In the genomic region with DNA sequence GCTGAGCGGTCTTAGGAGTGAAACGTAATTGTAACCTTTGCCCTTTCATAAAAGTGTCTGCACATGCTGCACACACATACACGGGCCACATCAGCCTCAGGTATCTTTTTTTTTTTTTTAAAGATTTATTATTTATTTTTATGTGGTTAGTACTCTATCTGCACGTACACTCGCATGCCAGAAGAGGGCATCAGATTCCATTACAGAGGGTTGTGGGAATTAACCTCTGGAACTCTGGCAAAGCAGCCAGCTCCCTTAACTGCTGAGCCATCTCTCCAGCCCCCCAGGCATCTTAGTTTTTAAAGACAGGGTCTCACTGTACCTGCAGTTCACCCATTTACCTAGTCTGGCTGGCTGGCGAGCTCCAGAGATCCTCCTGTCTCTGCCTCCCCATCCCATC, we compare ENCODE assay signal across 15 mouse cellular contexts. TPM values are rescaled to one million over a fixed set of nuclear protein-coding genes. Genes with fewer than 3 reads are reported as not detected.
A peak's percentile ranks its signal among the peaks of the same experiment; 100 is the strongest.
DNase-seq lines count a peak whose midpoint lies in the region; ATAC-seq and TF ChIP-seq lines count a peak whose summit lies in the region.
"Had no signal": no experiment of that assay in that cellular context is flagged by ENCODE, and none has a peak within 500 bp of the region (broad histone marks: within the 10 kb centered on the region; RNA-seq: fewer than 3 reads in every experiment).

No protein-coding gene starts in this region.

- TF ChIP-seq CTCF in embryonic fibroblast, embryonic 13.5 days (IDR thresholded peaks at IDR 0.05; ENCODE audit: borderline replicate concordance, insufficient read depth, low read length), result no peak

- 91% methylated on average over 6 of the region's 6 CpGs for WGBS in heart, embryonic 15.5 days
- WGBS in lung, embryonic 16.5 days, result 83% methylated on average over 6 of the region's 6 CpGs
- 84% methylated on average over 6 of the region's 6 CpGs for WGBS in stomach, embryonic 16.5 days

- no peak overlapping the region for H3K9ac ChIP-seq in heart, embryonic 15.5 days
- no peak overlapping the region; the same call in 1 of the 2 replicates for H3K9ac ChIP-seq in lung, embryonic 16.5 days (ENCODE audit: low read length)
- 0 out of 2 replicates have a peak overlapping the region, but pooled peaks have one; percentile 64 for H3K9ac ChIP-seq in stomach, embryonic 16.5 days (ENCODE audit: low read length)
- H3K9ac ChIP-seq: forebrain, embryonic 15.5 days; hindbrain, embryonic 15.5 days; neural tube, embryonic 13.5 days had no signal

- no peaks in the 10 kb centered on the region for H3K27me3 ChIP-seq in heart, embryonic 15.5 days
- no peaks in the 10 kb centered on the region for H3K27me3 ChIP-seq in lung, embryonic 16.5 days (ENCODE audit: control insufficient read depth, insufficient read depth, low read depth, low read length)
- no peaks in the 10 kb centered on the region for H3K27me3 ChIP-seq in stomach, embryonic 16.5 days (ENCODE audit: control insufficient read depth, insufficient read depth, low read length)
- H3K27me3 ChIP-seq: forebrain, embryonic 15.5 days; hindbrain, embryonic 15.5 days; neural tube, embryonic 13.5 days; Patski had no signal

- TF ChIP-seq POLR2A in embryonic fibroblast, embryonic 13.5 days (IDR thresholded peaks at IDR 0.05; ENCODE audit: low read depth, low read length), result no peak

- H3K4me3 ChIP-seq in heart, embryonic 15.5 days, result no peak overlapping the region
- no peak overlapping the region for H3K4me3 ChIP-seq in lung, embryonic 16.5 days (ENCODE audit: low read length)
- H3K4me3 ChIP-seq in embryonic fibroblast, embryonic 13.5 days (ENCODE audit: insufficient read depth, low read length), result no peak overlapping the region
- no peak overlapping the region for H3K4me3 ChIP-seq in stomach, embryonic 16.5 days (replicated peaks; ENCODE audit: low read length)
- H3K4me3 ChIP-seq: forebrain, embryonic 15.5 days; hindbrain, embryonic 15.5 days; neural tube, embryonic 13.5 days had no signal

- no peak for ATAC-seq in heart, embryonic 15.5 days (replicated peaks; ENCODE audit: insufficient number of reproducible peaks, insufficient read depth, low FRiP score, low read depth)
- ATAC-seq in lung, embryonic 16.5 days (ENCODE audit: low read depth), result no peak
- ATAC-seq in stomach, embryonic 16.5 days (ENCODE audit: insufficient read depth, low FRiP score), result no peak
- no peak for ATAC-seq in megakaryocyte, adult 5-6 weeks (ENCODE audit: poor library complexity, severe bottlenecking)
- ATAC-seq in erythroid progenitor cell, adult 5-6 weeks (replicated peaks; ENCODE audit: low FRiP score, poor library complexity, severe bottlenecking), result no peak
- ATAC-seq: forebrain, embryonic 15.5 days had no signal

- H3K9me3 ChIP-seq in heart, embryonic 15.5 days (replicated peaks), result no peaks in the 10 kb centered on the region
- H3K9me3 ChIP-seq in lung, embryonic 16.5 days (ENCODE audit: control insufficient read depth, low read length), result no peaks in the 10 kb centered on the region
- no peaks in the 10 kb centered on the region for H3K9me3 ChIP-seq in stomach, embryonic 16.5 days (replicated peaks; ENCODE audit: control insufficient read depth, low read length)
- H3K9me3 ChIP-seq: forebrain, embryonic 15.5 days; hindbrain, embryonic 15.5 days; neural tube, embryonic 13.5 days had no signal

- H3K4me2 ChIP-seq in heart, embryonic 15.5 days, result no peak overlapping the region
- H3K4me2 ChIP-seq in lung, embryonic 16.5 days (ENCODE audit: low read depth, low read length), result no peak overlapping the region
- H3K4me2 ChIP-seq in stomach, embryonic 16.5 days (ENCODE audit: low read depth, low read length), result peak overlapping the region; percentile 55; the same call in 1 of the 2 replicates
- H3K4me2 ChIP-seq: forebrain, embryonic 15.5 days; hindbrain, embryonic 15.5 days had no signal

- no peak for DNase-seq in heart, postnatal 4 days
- DNase-seq in lung, postnatal 36 days, result no peak
- DNase-seq: adrenal gland, postnatal 14 days; cerebellum, adult 11 months; kidney, postnatal 4 days had no signal

- 0 out of 2 replicates have a peak overlapping the region, but pooled peaks have one; percentile 51 for H3K27ac ChIP-seq in heart, embryonic 15.5 days
- H3K27ac ChIP-seq in lung, embryonic 16.5 days (ENCODE audit: low read length), result peak overlapping the region; percentile 65
- peak overlapping the region; percentile 56 for H3K27ac ChIP-seq in embryonic fibroblast, embryonic 13.5 days (ENCODE audit: insufficient read depth, low read length)
- H3K27ac ChIP-seq in stomach, embryonic 16.5 days (ENCODE audit: low read length), result peak overlapping the region; percentile 82
- H3K27ac ChIP-seq: forebrain, embryonic 15.5 days; hindbrain, embryonic 15.5 days; neural tube, embryonic 13.5 days had no signal

- H3K4me1 ChIP-seq in heart, embryonic 15.5 days (replicated peaks), result peaks cover 25% of the 10 kb centered on the region
- peaks cover 13% of the 10 kb centered on the region; the same call in 1 of the 2 replicates for H3K4me1 ChIP-seq in lung, embryonic 16.5 days (replicated peaks; ENCODE audit: control insufficient read depth, insufficient read depth, low read length)
- peaks cover 14% of the 10 kb centered on the region; the same call in 1 of the 2 replicates for H3K4me1 ChIP-seq in embryonic fibroblast, embryonic 13.5 days (ENCODE audit: control insufficient read depth, insufficient read depth, low read length)
- H3K4me1 ChIP-seq in stomach, embryonic 16.5 days (ENCODE audit: control insufficient read depth, insufficient read depth, low read length), result peaks cover 20% of the 10 kb centered on the region

- H3K36me3 ChIP-seq in heart, embryonic 15.5 days, result peaks cover 51% of the 10 kb centered on the region
- peaks cover 46% of the 10 kb centered on the region for H3K36me3 ChIP-seq in lung, embryonic 16.5 days (ENCODE audit: control insufficient read depth, insufficient read depth, low read length)
- peaks cover 53% of the 10 kb centered on the region for H3K36me3 ChIP-seq in stomach, embryonic 16.5 days (ENCODE audit: control insufficient read depth, insufficient read depth, low read length)

RNA-seq across cellular contexts. Expression of a gene that starts 11.9 kb away (rescaled TPM):
- 23.9 and 31.7 TPM in 2 replicates for polyA plus RNA-seq in heart, embryonic 15.5 days (2015; fragmentation: Nextera tagmentation; extraction: Ambion mirVana)
- 10 to 100 TPM; 87.1 to 88.2 TPM for total RNA-seq in heart, postnatal 4 days (2021)
- 56.5 and 65.8 TPM in 2 replicates for polyA plus RNA-seq in lung, embryonic 16.5 days (2015; fragmentation: Nextera tagmentation; extraction: Ambion mirVana)
- 118 and 155 TPM in 2 replicates for polyA plus RNA-seq in embryonic fibroblast, embryonic 13.5 days (2011; ENCODE audit: insufficient read length, low read depth, missing spikeins)
- 66.9 and 81.6 TPM in 2 replicates for polyA plus RNA-seq in stomach, embryonic 16.5 days (2015; fragmentation: Nextera tagmentation; extraction: Ambion mirVana)
- total RNA-seq in megakaryocyte, adult 5-6 weeks (2015), result 1.5 and 1.9 TPM in 2 replicates
- 4.8 and 5.6 TPM in 2 replicates for total RNA-seq in megakaryocyte, adult 5-6 weeks (2017)
- total RNA-seq in erythroid progenitor cell, adult 5-6 weeks (2015; ENCODE audit: low replicate concordance), result 1.1 TPM in 1 of 2 replicates, not detected in the other
- total RNA-seq in erythroid progenitor cell, adult 5-6 weeks (2017; ENCODE audit: low replicate concordance), result 0.23 and 2.6 TPM in 2 replicates

RNA-seq across cellular contexts. Expression of a gene that starts 22.4 kb away (rescaled TPM):
- polyA plus RNA-seq in heart, embryonic 15.5 days (2015; fragmentation: Nextera tagmentation; extraction: Ambion mirVana), result 0.33 and 0.68 TPM in 2 replicates
- total RNA-seq in heart, postnatal 4 days (2021), result under 1 TPM; 0.14 to 0.24 TPM
- polyA plus RNA-seq in lung, embryonic 16.5 days (2015; fragmentation: Nextera tagmentation; extraction: Ambion mirVana), result 0.55 and 0.87 TPM in 2 replicates
- 4.2 and 5.2 TPM in 2 replicates for polyA plus RNA-seq in embryonic fibroblast, embryonic 13.5 days (2011; ENCODE audit: insufficient read length, low read depth, missing spikeins)
- 1.6 and 1.8 TPM in 2 replicates for polyA plus RNA-seq in stomach, embryonic 16.5 days (2015; fragmentation: Nextera tagmentation; extraction: Ambion mirVana)
- total RNA-seq in megakaryocyte, adult 5-6 weeks (2015), result 0.11 and 0.16 TPM in 2 replicates
- total RNA-seq in megakaryocyte, adult 5-6 weeks (2017), result not detected in 2 replicates
- total RNA-seq in erythroid progenitor cell, adult 5-6 weeks (2015; ENCODE audit: low replicate concordance), result 1.1 and 1.3 TPM in 2 replicates
- not detected in 2 replicates for total RNA-seq in erythroid progenitor cell, adult 5-6 weeks (2017; ENCODE audit: low replicate concordance)

RNA-seq across cellular contexts. Expression of a gene that starts 22.6 kb away (rescaled TPM):
- polyA plus RNA-seq in heart, embryonic 15.5 days (2015; fragmentation: Nextera tagmentation; extraction: Ambion mirVana), result 104 and 141 TPM in 2 replicates
- 100 to 1,000 TPM; 106 to 108 TPM for total RNA-seq in heart, postnatal 4 days (2021)
- polyA plus RNA-seq in lung, embryonic 16.5 days (2015; fragmentation: Nextera tagmentation; extraction: Ambion mirVana), result 260 and 271 TPM in 2 replicates
- polyA plus RNA-seq in embryonic fibroblast, embryonic 13.5 days (2011; ENCODE audit: insufficient read length, low read depth, missing spikeins), result 178 and 208 TPM in 2 replicates
- 211 and 239 TPM in 2 replicates for polyA plus RNA-seq in stomach, embryonic 16.5 days (2015; fragmentation: Nextera tagmentation; extraction: Ambion mirVana)
- total RNA-seq in megakaryocyte, adult 5-6 weeks (2015), result 66.9 and 83.2 TPM in 2 replicates
- total RNA-seq in megakaryocyte, adult 5-6 weeks (2017), result 222 and 227 TPM in 2 replicates
- 112 TPM in 2 replicates for total RNA-seq in erythroid progenitor cell, adult 5-6 weeks (2015; ENCODE audit: low replicate concordance)
- 221 and 237 TPM in 2 replicates for total RNA-seq in erythroid progenitor cell, adult 5-6 weeks (2017; ENCODE audit: low replicate concordance)
